Mouse (Mus musculus): ENCODE data around the gene Gm13290.
"Not testable (repeated sequence)": the region's sequence is repeated elsewhere in the genome, so short reads cannot be mapped to it uniquely, and the experiment has no call there.

GRCm38 (mm10) chr4:88797097-88797496 lies 23.5 kb downstream of the Gm13290 start, which contains the start of gene Gm13279:
- TF ChIP-seq CTCF (IDR thresholded peaks at IDR 0.05; ENCODE audit: control insufficient read depth, insufficient read depth, insufficient replicate concordance, low read depth, low read length); POLR2A (IDR thresholded peaks at IDR 0.05; ENCODE audit: control insufficient read depth, low read depth, low read length): not testable (repeated sequence)

Data from testis, adult 2 months (tissue).